Mouse (Mus musculus): Measurements from ENCODE around the gene Urod. TPM values are rescaled to one million over a fixed set of nuclear protein-coding genes. Genes with fewer than 3 reads are reported as not detected.
A peak's percentile ranks its signal among the peaks of the same experiment; 100 is the strongest.

The Urod gene
- polyA plus RNA-seq, 1 experiment from 2014 or later: 110 TPM

DNA sequence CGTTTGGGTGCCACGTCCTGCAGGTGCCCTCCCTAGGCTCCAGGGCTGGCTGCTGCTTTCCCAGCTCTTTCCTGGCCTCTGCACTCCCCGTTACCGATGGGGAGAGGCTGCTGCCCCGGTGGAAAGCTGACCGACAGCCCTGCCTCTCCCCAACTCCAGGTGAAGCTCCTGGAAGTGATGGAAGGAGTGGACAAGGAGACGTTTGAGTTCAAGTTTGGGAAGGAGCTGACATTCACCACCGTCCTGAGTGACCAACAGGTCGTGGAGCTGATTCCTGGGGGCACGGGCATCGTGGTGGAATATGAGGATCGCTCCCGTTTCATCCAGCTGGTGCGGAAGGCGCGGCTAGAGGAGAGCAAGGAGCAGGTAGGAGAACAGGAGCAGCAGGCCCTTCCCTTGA is 7.7 kb upstream of the Urod start:
- ATAC-seq (ENCODE audit: low FRiP score) (no peak), DNase-seq (ENCODE audit: low spot score) (no peak)
- Histone ChIP-seq H3K4me3 (ENCODE audit: low read depth, low read length) (no peak overlapping the region), H3K27me3 (ENCODE audit: control insufficient read depth, insufficient read depth, low read length) (no peaks in the 10 kb centered on the region), H3K4me1 (replicated peaks; ENCODE audit: control insufficient read depth, insufficient read depth, low read length) (no peaks in the 10 kb centered on the region), H3K4me2 (replicated peaks; ENCODE audit: low read depth, low read length) (no peak overlapping the region), H3K36me3 (ENCODE audit: control insufficient read depth, insufficient read depth, low read length) (no peaks in the 10 kb centered on the region), H3K27ac (ENCODE audit: low read depth, low read length) (no peak overlapping the region), H3K9ac (ENCODE audit: low read depth, low read length) (no peak overlapping the region), H3K9me3 (ENCODE audit: control insufficient read depth, low read length) (no peaks in the 10 kb centered on the region)
- WGBS: 92% methylated on average over 16 of the region's 16 CpGs

DNA sequence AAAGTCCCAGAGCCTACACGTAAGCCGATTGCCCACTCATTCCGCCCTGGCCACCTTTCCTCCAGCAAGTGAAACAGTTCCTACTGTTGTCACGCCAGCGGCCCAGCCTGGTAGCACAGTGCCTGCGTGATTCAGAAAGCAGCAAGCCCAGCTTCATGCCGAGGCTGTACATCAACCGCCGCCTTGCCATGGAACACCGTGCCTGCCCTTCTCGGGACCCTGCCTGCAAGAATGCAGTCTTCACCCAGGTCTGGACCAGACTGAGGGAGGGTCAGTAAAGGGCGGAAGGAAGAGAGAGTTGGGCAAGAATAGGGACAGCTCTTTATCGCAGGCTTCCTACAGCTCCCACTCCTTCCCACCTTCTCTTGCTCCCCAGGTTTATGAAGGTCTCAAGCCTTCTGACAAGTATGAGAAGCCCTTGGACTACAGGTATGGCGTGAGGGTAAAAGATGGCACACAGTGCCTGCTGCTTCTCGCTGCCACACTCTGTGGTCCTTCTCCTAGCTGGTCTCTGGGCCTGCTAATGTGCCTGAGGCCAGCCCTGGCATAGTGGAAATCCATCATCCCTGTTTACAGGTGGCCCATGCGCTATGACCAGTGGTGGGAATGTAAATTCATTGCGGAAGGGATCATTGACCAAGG is 5.4 kb upstream of the Urod start:
- no peak for ATAC-seq (ENCODE audit: low FRiP score)

DNA sequence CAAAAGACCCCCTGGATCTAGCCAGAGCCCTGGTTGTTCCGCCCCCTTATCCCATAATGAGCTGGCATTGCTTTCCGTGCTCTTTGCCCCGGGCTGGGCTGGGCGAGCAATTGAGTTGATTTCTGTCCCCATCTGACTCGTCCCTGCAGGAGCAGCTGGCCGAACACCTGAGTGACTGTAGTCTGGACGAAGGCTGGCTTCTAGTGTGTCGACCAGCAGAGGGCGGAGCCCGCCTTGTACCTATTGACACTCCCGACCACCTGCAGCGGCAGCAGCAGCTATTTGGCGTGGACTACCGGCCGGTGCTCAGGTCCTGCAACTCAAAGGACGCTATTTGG is 1.6 kb upstream of the Urod start:
- no peaks in the 10 kb centered on the region for H3K27me3 ChIP-seq (ENCODE audit: control insufficient read depth, insufficient read depth, low read length)
- H3K4me2 ChIP-seq (replicated peaks; ENCODE audit: low read depth, low read length): peak overlapping the region; percentile 97
- H3K27ac ChIP-seq (ENCODE audit: low read depth, low read length): peak overlapping the region; percentile 83; the same call in 1 of the 2 replicates
- no peaks in the 10 kb centered on the region for H3K9me3 ChIP-seq (ENCODE audit: control insufficient read depth, low read length)
- no peaks in the 10 kb centered on the region for H3K36me3 ChIP-seq (ENCODE audit: control insufficient read depth, insufficient read depth, low read length)
- 2% methylated on average over 16 of the region's 16 CpGs for WGBS
- peak overlapping the region; percentile 94 for H3K4me3 ChIP-seq (ENCODE audit: low read depth, low read length)
- no peak; the same call in 1 of the 2 replicates for ATAC-seq (ENCODE audit: low FRiP score)
- H3K4me1 ChIP-seq (replicated peaks; ENCODE audit: control insufficient read depth, insufficient read depth, low read length): 0 out of 2 replicates have a peak, but pooled peaks cover 2% of the 10 kb centered on the region
- H3K9ac ChIP-seq (ENCODE audit: low read depth, low read length): peak overlapping the region; percentile 79
- peak; percentile 62 for DNase-seq (ENCODE audit: low spot score)

More for the DNA sequence above, 5.4 kb upstream of the Urod start:
- Histone ChIP-seq H3K4me1 (replicated peaks; ENCODE audit: control insufficient read depth, insufficient read depth, low read length) (0 out of 2 replicates have a peak, but pooled peaks cover 2% of the 10 kb centered on the region), H3K36me3 (ENCODE audit: control insufficient read depth, insufficient read depth, low read length) (no peaks in the 10 kb centered on the region), H3K9me3 (ENCODE audit: control insufficient read depth, low read length) (no peaks in the 10 kb centered on the region), H3K4me2 (replicated peaks; ENCODE audit: low read depth, low read length) (no peak overlapping the region), H3K4me3 (ENCODE audit: low read depth, low read length) (no peak overlapping the region), H3K9ac (ENCODE audit: low read depth, low read length) (no peak overlapping the region), H3K27me3 (ENCODE audit: control insufficient read depth, insufficient read depth, low read length) (no peaks in the 10 kb centered on the region), H3K27ac (ENCODE audit: low read depth, low read length) (no peak overlapping the region)
- DNase-seq (ENCODE audit: low spot score): no peak
- 90% methylated on average over 17 of the region's 17 CpGs for WGBS

GRCm38 (mm10) chr4:116995131-116995797 is 1.1 kb upstream of the Urod start, which contains the start of gene Hectd3:
Gene Hectd3, plus strand, starts transcription at chr4:116995317.
- Histone ChIP-seq H3K4me1 (replicated peaks; ENCODE audit: control insufficient read depth, insufficient read depth, low read length) (0 out of 2 replicates have a peak, but pooled peaks cover 2% of the 10 kb centered on the region), H3K36me3 (ENCODE audit: control insufficient read depth, insufficient read depth, low read length) (no peaks in the 10 kb centered on the region), H3K4me3 (ENCODE audit: low read depth, low read length) (peak within 1 kb of the TSS; percentile 94), H3K27ac (ENCODE audit: low read depth, low read length) (peak within 1 kb of the TSS; percentile 83), H3K4me2 (replicated peaks; ENCODE audit: low read depth, low read length) (peak within 1 kb of the TSS; percentile 97), H3K9me3 (ENCODE audit: control insufficient read depth, low read length) (no peaks in the 10 kb centered on the region), H3K27me3 (ENCODE audit: control insufficient read depth, insufficient read depth, low read length) (no peaks in the 10 kb centered on the region), H3K9ac (ENCODE audit: low read depth, low read length) (peak within 1 kb of the TSS; percentile 79)
- peak; percentile 70 for ATAC-seq (ENCODE audit: low FRiP score)
- DNase-seq (ENCODE audit: low spot score): peak; percentile 77
- under 1% methylated on average over 57 of the region's 58 CpGs for WGBS

GRCm38 (mm10) chr4:116991366-116991765 is 2.8 kb downstream of the Urod start:
- peak; percentile 92 for DNase-seq (ENCODE audit: low spot score)

GRCm38 (mm10) chr4:116989731-116990130 is 4.5 kb downstream of the Urod start:
- H3K4me2 ChIP-seq (replicated peaks; ENCODE audit: low read depth, low read length): no peak overlapping the region
- no peak for DNase-seq (ENCODE audit: low spot score)
- no peak for ATAC-seq (ENCODE audit: low FRiP score)
- no peak overlapping the region for H3K4me3 ChIP-seq (ENCODE audit: low read depth, low read length)
- no peaks in the 10 kb centered on the region for H3K9me3 ChIP-seq (ENCODE audit: control insufficient read depth, low read length)
- H3K27ac ChIP-seq (ENCODE audit: low read depth, low read length): no peak overlapping the region
- H3K9ac ChIP-seq (ENCODE audit: low read depth, low read length): no peak overlapping the region
- H3K36me3 ChIP-seq (ENCODE audit: control insufficient read depth, insufficient read depth, low read length): no peaks in the 10 kb centered on the region
- H3K27me3 ChIP-seq (ENCODE audit: control insufficient read depth, insufficient read depth, low read length): no peaks in the 10 kb centered on the region
- no peaks in the 10 kb centered on the region for H3K4me1 ChIP-seq (replicated peaks; ENCODE audit: control insufficient read depth, insufficient read depth, low read length)
- WGBS: 69% methylated on average over 6 of the region's 6 CpGs

More at GRCm38 (mm10) chr4:116991366-116991765, 2.8 kb downstream of the Urod start:
- 16% methylated on average over 7 of the region's 7 CpGs for WGBS
- no peaks in the 10 kb centered on the region for H3K9me3 ChIP-seq (ENCODE audit: control insufficient read depth, low read length)
- H3K36me3 ChIP-seq (ENCODE audit: control insufficient read depth, insufficient read depth, low read length): no peaks in the 10 kb centered on the region
- H3K4me3 ChIP-seq (ENCODE audit: low read depth, low read length): no peak overlapping the region
- ATAC-seq (ENCODE audit: low FRiP score): no peak
- 0 out of 2 replicates have a peak, but pooled peaks cover 2% of the 10 kb centered on the region for H3K4me1 ChIP-seq (replicated peaks; ENCODE audit: control insufficient read depth, insufficient read depth, low read length)
- no peak overlapping the region for H3K27ac ChIP-seq (ENCODE audit: low read depth, low read length)
- no peak overlapping the region for H3K9ac ChIP-seq (ENCODE audit: low read depth, low read length)
- no peaks in the 10 kb centered on the region for H3K27me3 ChIP-seq (ENCODE audit: control insufficient read depth, insufficient read depth, low read length)
- H3K4me2 ChIP-seq (replicated peaks; ENCODE audit: low read depth, low read length): no peak overlapping the region

GRCm38 (mm10) chr4:116987122-116987456 is 7.1 kb downstream of the Urod start:
- no peaks in the 10 kb centered on the region for H3K9me3 ChIP-seq (ENCODE audit: control insufficient read depth, low read length)
- H3K9ac ChIP-seq (ENCODE audit: low read depth, low read length): no peak overlapping the region
- no peaks in the 10 kb centered on the region for H3K36me3 ChIP-seq (ENCODE audit: control insufficient read depth, insufficient read depth, low read length)
- DNase-seq (ENCODE audit: low spot score) (no peak), ATAC-seq (ENCODE audit: low FRiP score) (no peak)
- H3K27ac ChIP-seq (ENCODE audit: low read depth, low read length): no peak overlapping the region
- no peaks in the 10 kb centered on the region for H3K27me3 ChIP-seq (ENCODE audit: control insufficient read depth, insufficient read depth, low read length)
- no peaks in the 10 kb centered on the region for H3K4me1 ChIP-seq (replicated peaks; ENCODE audit: control insufficient read depth, insufficient read depth, low read length)
- H3K4me2 ChIP-seq (replicated peaks; ENCODE audit: low read depth, low read length): no peak overlapping the region
- 73% methylated on average over 5 of the region's 5 CpGs for WGBS
- H3K4me3 ChIP-seq (ENCODE audit: low read depth, low read length): no peak overlapping the region

- WGBS: 67% methylated on average over 17 of the region's 17 CpGs
- Histone ChIP-seq H3K36me3 (ENCODE audit: control insufficient read depth, insufficient read depth, low read length) (no peaks in the 10 kb centered on the region), H3K4me3 (ENCODE audit: low read depth, low read length) (no peak overlapping the region), H3K9ac (ENCODE audit: low read depth, low read length) (no peak overlapping the region), H3K27me3 (ENCODE audit: control insufficient read depth, insufficient read depth, low read length) (no peaks in the 10 kb centered on the region), H3K4me2 (replicated peaks; ENCODE audit: low read depth, low read length) (no peak overlapping the region), H3K27ac (ENCODE audit: low read depth, low read length) (no peak overlapping the region), H3K9me3 (ENCODE audit: control insufficient read depth, low read length) (no peaks in the 10 kb centered on the region), H3K4me1 (replicated peaks; ENCODE audit: control insufficient read depth, insufficient read depth, low read length) (no peaks in the 10 kb centered on the region)
- DNase-seq (ENCODE audit: low spot score) (peak; percentile 72), ATAC-seq (ENCODE audit: low FRiP score) (peak; percentile 77)
Measured at GRCm38 (mm10) chr4:116986400-116987121, 7.7 kb downstream of the Urod start.
